Mouse (Mus musculus) erythroid progenitor cell, adult 5-6 weeks (primary cell): Measurements from ENCODE around the gene Man1b1. TPM values are rescaled to one million over a fixed set of nuclear protein-coding genes. Genes with fewer than 3 reads are reported as not detected.
A peak's percentile ranks its signal among the peaks of the same experiment; 100 is the strongest.

ENCODE experiments used
- ATAC-seq: replicated peaks from 2 replicates; pipeline ENCODE4 v1.8.0; 2016; ENCODE audit warnings: moderate number of reproducible peaks, mild to moderate bottlenecking, moderate TSS enrichment, inconsistent platforms; ENCODE audit not compliant: poor library complexity, low FRiP score, severe bottlenecking
- total RNA-seq, 2 experiments: library from RNA; stranded (forward) in 1 of 2; stranded (reverse) in 1 of 2; fragments of 150-400 nt in 1 of 2; fragments of 186-747, 209-891 nt in 1 of 2; gene quantifications; 2 replicates each; pipeline versions ENCODE4 v1.2.3 to v1.2.4; 2015 to 2017; ENCODE audit warnings: low replicate concordance in 2 of 2

Man1b1 gene
- total RNA-seq (2015; ENCODE audit: low replicate concordance) (20.9 and 40.2 TPM in 2 replicates), total RNA-seq (2017; ENCODE audit: low replicate concordance) (34.1 and 51.6 TPM in 2 replicates)

GRCm38 (mm10) chr2:25332286-25333160 is at the start of gene Man1b1:
TSS of gene Man1b1 (plus strand) at chr2:25332338.
- peak; percentile 97 for ATAC-seq

- no peak for ATAC-seq
Measured at GRCm38 (mm10) chr2:25285551-25285950, 46.6 kb upstream of the Man1b1 start.

GRCm38 (mm10) chr2:25286314-25286713 is 45.8 kb upstream of the Man1b1 start:
- ATAC-seq, result no peak

- ATAC-seq, result no peak
Measured at GRCm38 (mm10) chr2:25286837-25287636, 45.1 kb upstream of the Man1b1 start.

- no peak for ATAC-seq
Measured at GRCm38 (mm10) chr2:25287927-25288649, 44.0 kb upstream of the Man1b1 start, which contains the start of gene Tmem210. TSS of gene Tmem210 (plus strand) at chr2:25288145.

GRCm38 (mm10) chr2:25288734-25289345 is 43.3 kb upstream of the Man1b1 start:
- ATAC-seq, result no peak

- no peak for ATAC-seq
Measured at GRCm38 (mm10) chr2:25289651-25290050, 42.5 kb upstream of the Man1b1 start, which contains the start of gene Lrrc26. TSS of gene Lrrc26 (plus strand) at chr2:25289915.

- ATAC-seq, result no peak
Measured at GRCm38 (mm10) chr2:25290101-25290815, 41.9 kb upstream of the Man1b1 start.

GRCm38 (mm10) chr2:25290816-25291130 is 41.4 kb upstream of the Man1b1 start:
- no peak for ATAC-seq

- ATAC-seq, result no peak
Measured at GRCm38 (mm10) chr2:25291184-25292053, 40.7 kb upstream of the Man1b1 start.

- no peak for ATAC-seq
Measured at GRCm38 (mm10) chr2:25292054-25292544, 40.0 kb upstream of the Man1b1 start.

- peak; percentile 58; the same call in 1 of the 2 replicates for ATAC-seq
Measured at GRCm38 (mm10) chr2:25292856-25293255, 39.3 kb upstream of the Man1b1 start.

- ATAC-seq, result no peak
Measured at GRCm38 (mm10) chr2:25293706-25294105, 38.4 kb upstream of the Man1b1 start.

- no peak for ATAC-seq
Measured at GRCm38 (mm10) chr2:25297093-25297492, 35.0 kb upstream of the Man1b1 start.

GRCm38 (mm10) chr2:25298046-25298445 is 34.1 kb upstream of the Man1b1 start:
- ATAC-seq, result no peak

GRCm38 (mm10) chr2:25303452-25303851 is 28.7 kb upstream of the Man1b1 start:
- ATAC-seq, result no peak

GRCm38 (mm10) chr2:25303931-25304656 is 28.0 kb upstream of the Man1b1 start:
- no peak for ATAC-seq
